Mouse (Mus musculus) cortical plate, adult 2 months (tissue): ENCODE results near the gene Phf3.

Experiments
- CTCF ChIP-seq: fragments of 200-500 bp; IDR thresholded peaks from 2 replicates; pipeline ENCODE4 v1.5.1; 2011; ENCODE audit warnings: mild to moderate bottlenecking, control low read depth, low read length; ENCODE audit not compliant: insufficient read depth; ENCODE audit errors: extremely low read depth
- POLR2A ChIP-seq: fragments of 200-500 bp; IDR thresholded peaks from 2 replicates; pipeline ENCODE4 v1.6.1; 2011; ENCODE audit warnings: mild to moderate bottlenecking, low read length, control low read depth; ENCODE audit not compliant: insufficient read depth; ENCODE audit errors: extremely low read depth

- TF ChIP-seq POLR2A (no peak), CTCF (no peak)
These were observed 47.5 kb upstream of the Phf3 start for GRCm38 (mm10) chr1:30921252-30921651.
